ENCODE assay signal across 24 mouse cellular contexts in the genomic region with DNA sequence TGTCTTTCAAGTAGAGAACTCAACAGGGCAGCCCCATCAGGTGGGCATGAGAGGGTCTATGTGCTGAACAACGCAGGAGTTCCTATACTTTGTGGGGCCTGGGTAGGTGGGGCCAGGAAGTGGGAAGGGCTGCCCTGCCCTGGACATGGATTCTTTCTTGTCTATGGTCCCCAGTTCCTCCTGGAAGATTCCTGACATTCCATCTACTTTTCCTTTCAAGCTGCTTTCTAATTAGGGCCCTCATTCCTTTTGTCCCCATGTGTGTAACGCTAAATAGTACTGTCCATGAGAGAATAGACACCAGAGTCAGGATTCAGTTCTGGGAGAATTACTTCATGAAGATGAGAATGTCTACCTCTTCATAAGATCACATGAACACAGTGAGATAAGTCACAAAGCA. TPM values are rescaled to one million over a fixed set of nuclear protein-coding genes. Genes with fewer than 3 reads are reported as not detected.
DNase-seq lines count a peak whose midpoint lies in the region; ATAC-seq and TF ChIP-seq lines count a peak whose summit lies in the region.
"Had no signal": no experiment of that assay in that cellular context is flagged by ENCODE, and none has a peak within 500 bp of the region (broad histone marks: within the 10 kb centered on the region; RNA-seq: fewer than 3 reads in every experiment).

No protein-coding gene starts in this region.

- peak overlapping the region; percentile 79 for H3K4me3 ChIP-seq in gastrocnemius, adult 2 months
- peak overlapping the region; percentile 71 for H3K4me3 ChIP-seq in heart, embryonic 15.5 days
- H3K4me3 ChIP-seq in ES-Bruce4 (ENCODE audit: low read depth, low read length), result no peak overlapping the region
- H3K4me3 ChIP-seq in limb, embryonic 13.5 days, result peak overlapping the region; percentile 71
- H3K4me3 ChIP-seq: forebrain, embryonic 15.5 days; hindbrain, embryonic 15.5 days; intestine, embryonic 15.5 days; liver, embryonic 15.5 days; midbrain, embryonic 13.5 days; neural tube, embryonic 15.5 days; stomach, embryonic 15.5 days had no signal

- intact Hi-C loops in gastrocnemius, adult 2 months (cut with DNase I), result no loop called here
- intact Hi-C loops in gastrocnemius, postnatal 14 days (cut with DNase I; ENCODE audit: low total_unique reads), result loop anchor here (5.0 kb wide), 1 partner anchor 86 kb away; no protein-coding TSS in a partner anchor

- no peak for DNase-seq in gastrocnemius, adult 2 months
- DNase-seq in gastrocnemius, postnatal 14 days, result no peak
- no peak for DNase-seq in heart, adult 18-20 months
- DNase-seq in frontal cortex, postnatal 10 days (ENCODE audit: low spot score in 2 of 2), result no peak
- DNase-seq in layer of hippocampus, postnatal 10 days (ENCODE audit: low spot score in 2 of 2), result no peak
- DNase-seq: cerebellum, adult 18-20 months; cerebellum, postnatal 36 days; kidney, adult 9 months; kidney, postnatal 25 days; lung, postnatal 14 days; thymus, adult 18-20 months; thymus, postnatal 4 days had no signal

- H3K27me3 ChIP-seq in heart, embryonic 15.5 days, result no peaks in the 10 kb centered on the region
- H3K27me3 ChIP-seq in ES-Bruce4 (ENCODE audit: control insufficient read depth, insufficient read depth, low read length, poor library complexity, severe bottlenecking), result no peaks in the 10 kb centered on the region
- peaks cover 16% of the 10 kb centered on the region for H3K27me3 ChIP-seq in limb, embryonic 13.5 days
- H3K27me3 ChIP-seq: intestine, embryonic 15.5 days; stomach, embryonic 15.5 days had no signal

- H3K27ac ChIP-seq in gastrocnemius, adult 2 months, result peak overlapping the region; percentile 94
- peak overlapping the region; percentile 94 for H3K27ac ChIP-seq in heart, embryonic 15.5 days
- 0 out of 2 replicates have a peak overlapping the region, but pooled peaks have one; percentile 4 for H3K27ac ChIP-seq in ES-Bruce4 (ENCODE audit: insufficient read depth, low read length)
- H3K27ac ChIP-seq in limb, embryonic 13.5 days, result peak overlapping the region; percentile 79; the same call in 1 of the 2 replicates
- H3K27ac ChIP-seq: forebrain, embryonic 15.5 days; hindbrain, embryonic 15.5 days; intestine, embryonic 15.5 days; liver, embryonic 15.5 days; midbrain, embryonic 13.5 days; neural tube, embryonic 15.5 days; stomach, embryonic 15.5 days had no signal

- no peak for TF ChIP-seq CTCF in gastrocnemius, adult 2 months (IDR thresholded peaks at IDR 0.05)
- TF ChIP-seq CTCF in ES-Bruce4 (IDR thresholded peaks at IDR 0.05; ENCODE audit: low read depth, low read length), result no peak

- no peaks in the 10 kb centered on the region for H3K9me3 ChIP-seq in heart, embryonic 15.5 days (replicated peaks)
- H3K9me3 ChIP-seq in ES-Bruce4 (replicated peaks; ENCODE audit: control insufficient read depth, insufficient read depth, low read length, poor library complexity, severe bottlenecking), result no peaks in the 10 kb centered on the region
- no peaks in the 10 kb centered on the region for H3K9me3 ChIP-seq in limb, embryonic 13.5 days
- H3K9me3 ChIP-seq: forebrain, embryonic 15.5 days; hindbrain, embryonic 15.5 days; intestine, embryonic 15.5 days; liver, embryonic 15.5 days; midbrain, embryonic 13.5 days; neural tube, embryonic 15.5 days; stomach, embryonic 15.5 days had no signal

- no peak for TF ChIP-seq POLR2A in ES-Bruce4 (IDR thresholded peaks at IDR 0.05; ENCODE audit: insufficient read depth, low read length)

- H3K36me3 ChIP-seq in heart, embryonic 15.5 days, result no peaks in the 10 kb centered on the region
- no peaks in the 10 kb centered on the region for H3K36me3 ChIP-seq in ES-Bruce4 (ENCODE audit: control insufficient read depth, insufficient read depth, low read length, poor library complexity, severe bottlenecking)
- H3K36me3 ChIP-seq in limb, embryonic 13.5 days, result no peaks in the 10 kb centered on the region
- H3K36me3 ChIP-seq: forebrain, embryonic 15.5 days; hindbrain, embryonic 15.5 days; intestine, embryonic 15.5 days; liver, embryonic 15.5 days; midbrain, embryonic 13.5 days; neural tube, embryonic 15.5 days; stomach, embryonic 15.5 days had no signal

- ATAC-seq in heart, embryonic 15.5 days (replicated peaks; ENCODE audit: insufficient number of reproducible peaks, insufficient read depth, low FRiP score, low read depth), result no peak; the same call in 1 of the 2 replicates
- no peak for ATAC-seq in limb, embryonic 13.5 days (ENCODE audit: low FRiP score, low read depth)
- ATAC-seq: forebrain, embryonic 15.5 days; intestine, embryonic 15.5 days; midbrain, embryonic 13.5 days had no signal

- H3K4me1 ChIP-seq in heart, embryonic 15.5 days (replicated peaks), result peaks cover 40% of the 10 kb centered on the region
- H3K4me1 ChIP-seq in ES-Bruce4 (ENCODE audit: control insufficient read depth, insufficient read depth, low read length), result peaks cover 1% of the 10 kb centered on the region
- H3K4me1 ChIP-seq in limb, embryonic 13.5 days, result peaks cover 41% of the 10 kb centered on the region

- 27% methylated on average over 2 of the region's 2 CpGs for WGBS in heart, embryonic 15.5 days
- WGBS in limb, embryonic 13.5 days, result 58% methylated on average over 2 of the region's 2 CpGs

- TF ChIP-seq EP300 in ES-Bruce4 (IDR thresholded peaks at IDR 0.05; ENCODE audit: insufficient read depth, low read depth, low read length), result no peak

- peak overlapping the region; percentile 83 for H3K9ac ChIP-seq in heart, embryonic 15.5 days
- no peak overlapping the region for H3K9ac ChIP-seq in ES-Bruce4 (ENCODE audit: low read depth, poor library complexity, severe bottlenecking)
- H3K9ac ChIP-seq in limb, embryonic 13.5 days, result peak overlapping the region; percentile 31
- H3K9ac ChIP-seq: forebrain, embryonic 15.5 days; hindbrain, embryonic 15.5 days; intestine, embryonic 15.5 days; liver, embryonic 15.5 days; midbrain, embryonic 13.5 days; neural tube, embryonic 15.5 days; stomach, embryonic 15.5 days had no signal

- H3K4me2 ChIP-seq in heart, embryonic 15.5 days, result peak overlapping the region; percentile 96
- H3K4me2 ChIP-seq in limb, embryonic 13.5 days (replicated peaks), result peak overlapping the region; percentile 41
- H3K4me2 ChIP-seq: forebrain, embryonic 15.5 days; hindbrain, embryonic 15.5 days; intestine, embryonic 15.5 days; liver, embryonic 15.5 days; midbrain, embryonic 13.5 days; neural tube, embryonic 15.5 days; stomach, embryonic 15.5 days had no signal

RNA-seq across cellular contexts. Expression of a gene that starts 4.6 kb away (rescaled TPM):
- total RNA-seq in gastrocnemius, adult 2 months (2021), result 100 to 1,000 TPM; 142 to 187 TPM
- 100 to 1,000 TPM; 197 to 244 TPM for total RNA-seq in gastrocnemius, postnatal 14 days (2021)
- 167 and 174 TPM in 2 replicates for polyA plus RNA-seq in heart, embryonic 15.5 days (2015; fragmentation: Nextera tagmentation; extraction: Ambion mirVana)
- 10 to 100 TPM; 87.3 to 87.9 TPM for total RNA-seq in heart, adult 18-20 months (2021)
- polyA plus RNA-seq in ES-Bruce4 (2011; ENCODE audit: insufficient read depth, insufficient read length, low read depth, missing spikeins), result 6.1 and 7.0 TPM in 2 replicates
- 19.6 and 20.8 TPM in 2 replicates for polyA plus RNA-seq in limb, embryonic 13.5 days (2015; fragmentation: Nextera tagmentation; extraction: Ambion mirVana)
- under 1 TPM; 0.21 to 0.29 TPM for total RNA-seq in layer of hippocampus, postnatal 10 days (2021)

RNA-seq across cellular contexts. Expression of a gene that starts 7.3 kb away (rescaled TPM):
- 1,000 to 10,000 TPM; 2,377 to 3,782 TPM for total RNA-seq in gastrocnemius, adult 2 months (2021)
- 1,000 to 10,000 TPM; 1,986 to 2,341 TPM for total RNA-seq in gastrocnemius, postnatal 14 days (2021)
- 10.2 and 11.6 TPM in 2 replicates for polyA plus RNA-seq in heart, embryonic 15.5 days (2015; fragmentation: Nextera tagmentation; extraction: Ambion mirVana)
- under 1 TPM; 0.35 to 0.54 TPM for total RNA-seq in heart, adult 18-20 months (2021)
- not detected in 2 replicates for polyA plus RNA-seq in ES-Bruce4 (2011; ENCODE audit: insufficient read depth, insufficient read length, low read depth, missing spikeins)
- 2.4 and 2.8 TPM in 2 replicates for polyA plus RNA-seq in limb, embryonic 13.5 days (2015; fragmentation: Nextera tagmentation; extraction: Ambion mirVana)
- under 1 TPM in 1 of 2 experiments, not detected in 1; 0.39 TPM for total RNA-seq in layer of hippocampus, postnatal 10 days (2021)
- total RNA-seq: left cerebral cortex, adult 18-20 months; left cerebral cortex, postnatal 36 days had no signal
- polyA plus RNA-seq: forebrain, embryonic 15.5 days; hindbrain, embryonic 15.5 days; midbrain, embryonic 13.5 days had no signal

RNA-seq across cellular contexts. Expression of a gene that starts 10.5 kb away (rescaled TPM):
- total RNA-seq in gastrocnemius, adult 2 months (2021), result 10 to 100 TPM; 73.8 to 76.3 TPM
- 10 to 100 TPM; 56.7 to 60.1 TPM for total RNA-seq in gastrocnemius, postnatal 14 days (2021)
- polyA plus RNA-seq in heart, embryonic 15.5 days (2015; fragmentation: Nextera tagmentation; extraction: Ambion mirVana), result 57.3 and 82.4 TPM in 2 replicates
- 10 to 100 TPM; 95.8 to 97.9 TPM for total RNA-seq in heart, adult 18-20 months (2021)
- polyA plus RNA-seq in ES-Bruce4 (2011; ENCODE audit: insufficient read depth, insufficient read length, low read depth, missing spikeins), result 133 and 140 TPM in 2 replicates
- 85.0 and 90.7 TPM in 2 replicates for polyA plus RNA-seq in limb, embryonic 13.5 days (2015; fragmentation: Nextera tagmentation; extraction: Ambion mirVana)
- total RNA-seq in layer of hippocampus, postnatal 10 days (2021), result 100 to 1,000 TPM; 108 to 109 TPM

RNA-seq across cellular contexts. Expression of a gene that starts 22.7 kb away (rescaled TPM):
- 1 to 10 TPM; 4.9 to 6.3 TPM for total RNA-seq in gastrocnemius, adult 2 months (2021)
- total RNA-seq in gastrocnemius, postnatal 14 days (2021), result 10 to 100 TPM in 1 of 2 experiments, 1 to 10 TPM in 1; 4.4 to 11.2 TPM
- 4.0 and 4.8 TPM in 2 replicates for polyA plus RNA-seq in heart, embryonic 15.5 days (2015; fragmentation: Nextera tagmentation; extraction: Ambion mirVana)
- 10 to 100 TPM; 12.0 to 14.4 TPM for total RNA-seq in heart, adult 18-20 months (2021)
- polyA plus RNA-seq in ES-Bruce4 (2011; ENCODE audit: insufficient read depth, insufficient read length, low read depth, missing spikeins), result 21.4 and 22.3 TPM in 2 replicates
- polyA plus RNA-seq in limb, embryonic 13.5 days (2015; fragmentation: Nextera tagmentation; extraction: Ambion mirVana), result 7.3 and 9.1 TPM in 2 replicates
- total RNA-seq in layer of hippocampus, postnatal 10 days (2021), result 10 to 100 TPM; 27.8 to 29.2 TPM

RNA-seq across cellular contexts. Expression of a gene that starts 31.2 kb away (rescaled TPM):
- total RNA-seq in gastrocnemius, adult 2 months (2021), result 1 to 10 TPM; 1.9 to 3.3 TPM
- 1 to 10 TPM; 6.6 to 7.0 TPM for total RNA-seq in gastrocnemius, postnatal 14 days (2021)
- 19.0 and 23.9 TPM in 2 replicates for polyA plus RNA-seq in heart, embryonic 15.5 days (2015; fragmentation: Nextera tagmentation; extraction: Ambion mirVana)
- 1 to 10 TPM; 4.6 to 6.1 TPM for total RNA-seq in heart, adult 18-20 months (2021)
- 8.0 and 8.9 TPM in 2 replicates for polyA plus RNA-seq in ES-Bruce4 (2011; ENCODE audit: insufficient read depth, insufficient read length, low read depth, missing spikeins)
- 27.4 and 28.5 TPM in 2 replicates for polyA plus RNA-seq in limb, embryonic 13.5 days (2015; fragmentation: Nextera tagmentation; extraction: Ambion mirVana)
- 10 to 100 TPM; 19.5 TPM for total RNA-seq in layer of hippocampus, postnatal 10 days (2021)

Comparison
In these comparisons a context has a peak if more than half of its experiments do, and no peak if none do; other contexts are left out.
1. H3K27ac ChIP-seq: peak in every context shown above with its lines; median percentile 94 in gastrocnemius, adult 2 months; 94 in heart, embryonic 15.5 days; 79 in limb, embryonic 13.5 days; 4 in ES-Bruce4.
2. RNA of a gene that starts 4.6 kb away (total RNA-seq): 197 to 244 TPM in gastrocnemius, postnatal 14 days, 142 to 187 TPM in gastrocnemius, adult 2 months and 87.3 to 87.9 TPM in heart, adult 18-20 months; 0.21 to 0.29 TPM in layer of hippocampus, postnatal 10 days; every median in the first group is over 10 times any median in the second.
3. RNA of a gene that starts 7.3 kb away (total RNA-seq): 2,377 to 3,782 TPM in gastrocnemius, adult 2 months and 1,986 to 2,341 TPM in gastrocnemius, postnatal 14 days; 0.35 to 0.54 TPM in heart, adult 18-20 months and 0.39 TPM in layer of hippocampus, postnatal 10 days; every median in the first group is over 1,000 times any median in the second.